Mouse (Mus musculus) cerebellum, adult (tissue): ENCODE data around the gene Ly86.

Experiments
- ATAC-seq: cut with Nextera tagmentation; 2 replicates; pipeline ENCODE4 v1.9.2; 2017; ENCODE audit warnings: mild to moderate bottlenecking, moderate library complexity, mixed read lengths; ENCODE audit not compliant: insufficient number of reproducible peaks, low FRiP score, low TSS enrichment

Gene Ly86

DNA sequence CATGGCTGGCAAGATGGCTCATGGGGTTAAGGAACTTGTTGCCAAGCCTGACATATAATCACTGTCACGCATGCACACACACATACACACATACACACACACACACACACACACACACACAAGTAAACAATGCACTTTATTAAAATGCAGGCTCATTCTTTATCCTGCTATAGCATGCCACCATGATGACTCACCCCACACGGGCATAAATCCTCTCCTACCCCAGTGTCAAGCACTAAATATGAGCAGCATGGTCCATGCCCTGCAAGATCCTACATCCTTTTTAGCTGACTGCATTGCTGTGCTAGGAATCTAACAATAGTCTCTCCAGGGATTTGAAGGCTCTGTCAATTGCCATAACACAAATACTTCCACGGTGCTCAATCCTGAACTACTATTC is 83.5 kb downstream of the Ly86 start:
- no peak for ATAC-seq

DNA sequence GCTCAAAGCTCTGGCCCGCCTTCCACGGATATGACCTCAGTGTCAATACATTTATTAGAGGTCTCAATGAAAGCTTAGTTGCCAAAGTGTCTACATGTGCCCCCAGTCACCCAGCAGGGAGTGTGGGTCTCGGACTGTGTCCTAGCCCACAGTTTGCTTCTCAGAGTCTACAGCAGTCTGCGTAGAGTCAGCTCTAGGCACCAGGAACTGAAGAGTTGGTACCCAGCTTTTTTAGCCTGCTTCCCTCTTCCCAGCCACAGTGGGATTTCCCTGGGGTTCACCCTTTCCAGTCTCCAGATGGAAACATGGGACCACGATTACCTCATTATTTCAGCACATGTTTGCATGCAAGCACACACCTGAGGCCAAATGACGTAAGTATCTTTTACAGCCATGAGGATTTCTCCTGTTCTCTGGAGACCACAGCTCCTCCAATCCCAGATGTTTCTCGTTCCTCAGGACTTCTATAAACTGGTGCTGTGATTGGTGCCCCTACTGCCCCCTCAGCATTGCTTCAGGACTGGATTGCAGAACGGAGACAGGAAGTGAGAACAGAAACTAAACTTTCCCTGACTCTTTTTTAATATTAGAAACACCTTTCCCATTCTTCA is 84.8 kb downstream of the Ly86 start:
- ATAC-seq, result no peak

DNA sequence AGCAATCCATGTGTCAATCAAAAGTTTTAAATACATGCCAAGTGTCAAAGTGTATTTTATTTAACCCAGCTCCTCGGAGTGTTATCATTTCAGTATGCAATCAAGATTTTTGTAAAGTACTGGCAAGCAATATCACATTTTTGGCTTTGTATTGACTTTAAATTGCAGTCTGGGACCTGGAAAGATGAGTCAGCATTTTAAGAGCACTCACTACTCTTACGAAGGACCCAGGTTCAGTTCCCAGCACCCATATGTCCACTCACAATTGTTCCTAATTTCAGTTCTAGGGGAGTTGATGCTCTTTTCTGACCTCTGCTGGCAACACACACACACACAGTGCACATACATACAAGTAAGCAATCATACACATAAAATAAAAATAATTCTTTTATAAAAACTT is 86.7 kb downstream of the Ly86 start:
- ATAC-seq, result no peak

DNA sequence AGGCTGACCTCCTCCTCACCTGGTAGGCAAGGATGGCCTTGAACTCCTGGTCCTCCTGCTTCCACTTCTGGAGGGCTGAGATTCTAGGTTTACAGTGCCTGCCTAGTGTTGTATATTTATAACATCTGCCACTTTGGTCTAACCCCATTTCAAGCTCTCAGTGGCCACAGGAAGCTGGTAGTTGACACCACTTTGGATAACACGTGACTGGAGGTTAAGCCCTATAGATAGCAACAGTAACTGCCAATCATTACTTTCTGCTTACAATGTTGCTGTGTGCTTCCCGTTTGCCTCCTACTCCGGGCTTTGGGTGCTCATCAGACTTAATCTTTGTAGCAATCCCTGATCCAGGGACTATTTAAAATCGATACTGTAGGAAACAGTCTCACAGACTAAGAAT is 87.6 kb downstream of the Ly86 start:
- no peak for ATAC-seq

DNA sequence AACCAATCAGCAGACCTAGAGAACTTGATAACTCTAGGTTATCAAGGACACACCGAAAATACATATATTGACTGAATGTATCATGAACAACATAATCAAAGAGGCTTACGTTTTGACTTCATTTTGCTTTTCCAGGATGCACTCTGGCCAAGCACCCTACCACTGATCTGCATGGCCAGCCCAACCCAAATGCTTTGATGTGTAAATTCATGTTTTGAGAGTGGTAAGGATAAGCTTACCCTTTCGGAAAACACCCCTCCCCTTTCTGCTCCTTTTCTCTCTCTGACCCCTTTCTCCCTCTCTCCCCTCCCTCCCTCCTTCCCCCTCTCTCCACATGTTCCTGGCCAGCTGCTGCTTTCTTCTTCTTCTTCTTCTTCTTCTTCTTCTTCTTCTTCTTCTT is 88.1 kb downstream of the Ly86 start:
- ATAC-seq, result no peak

DNA sequence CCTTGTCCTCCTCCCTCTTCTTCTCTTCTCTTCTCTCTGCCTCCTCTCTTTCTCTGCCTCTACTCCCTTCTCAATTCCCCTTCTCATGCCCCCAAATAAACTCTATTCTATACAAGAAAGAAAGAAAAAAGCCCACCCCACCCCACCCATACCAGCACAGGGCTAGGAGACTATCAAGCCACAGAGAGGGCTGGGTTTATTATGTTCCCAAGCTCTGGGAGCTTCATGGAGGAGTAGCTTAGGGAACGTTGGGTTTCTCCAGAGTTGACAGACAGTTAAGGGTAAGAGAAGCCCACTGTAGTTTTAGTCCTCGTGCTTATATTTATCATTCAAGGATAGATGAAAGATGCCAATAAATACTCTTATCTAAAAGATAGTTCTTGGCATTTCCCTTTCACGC is 88.7 kb downstream of the Ly86 start:
- peak; percentile 34; the same call in 1 of the 2 replicates for ATAC-seq

DNA sequence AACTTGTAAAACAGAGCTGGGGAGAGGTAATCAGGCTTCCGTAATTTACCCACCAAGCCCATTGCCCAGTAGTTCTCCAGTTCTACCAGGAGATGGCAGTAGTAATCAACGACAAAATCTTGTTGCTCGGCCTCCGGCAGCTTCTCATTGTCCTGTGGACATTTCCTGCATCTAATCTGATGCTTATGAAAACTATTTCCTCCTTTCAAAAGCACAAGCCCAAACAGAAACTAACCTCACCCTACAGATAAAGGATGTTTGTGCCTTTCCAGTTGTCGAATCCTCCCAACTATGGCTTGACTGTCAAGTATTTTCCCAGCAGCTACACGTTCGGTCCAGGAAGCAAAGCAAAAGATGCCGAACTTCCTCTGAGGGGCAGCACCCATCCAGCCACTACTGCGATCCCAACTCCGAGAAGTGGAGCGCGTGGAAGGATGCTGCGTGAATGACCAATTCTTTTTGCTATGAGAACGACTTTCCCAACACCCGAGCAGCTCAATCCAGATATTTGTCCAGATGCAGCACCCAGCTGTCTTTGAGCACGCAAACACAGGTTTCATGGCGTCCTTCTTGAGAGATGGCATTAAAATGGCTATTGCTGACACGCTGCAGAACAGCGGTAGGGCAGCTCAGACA is 89.2 kb downstream of the Ly86 start:
- ATAC-seq, result peak; percentile 71

DNA sequence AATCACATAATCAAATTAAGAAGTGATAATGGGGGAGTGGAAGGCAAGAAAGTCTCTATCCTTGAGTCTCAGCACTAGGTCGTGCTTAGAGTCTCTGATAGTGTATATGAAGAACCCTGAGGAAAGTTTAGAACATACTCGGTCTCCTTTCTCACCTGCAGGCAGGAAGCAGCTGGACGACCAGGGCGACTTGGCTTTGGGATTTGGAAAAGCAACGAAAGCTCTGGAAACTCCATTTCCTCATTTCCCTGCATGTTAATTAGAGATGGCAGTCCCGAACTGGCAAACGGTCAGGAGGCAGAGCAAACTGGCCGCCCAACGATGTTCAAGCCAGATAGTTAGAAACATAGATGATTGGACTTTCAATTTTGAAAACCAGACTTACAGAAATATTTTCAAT is 89.8 kb downstream of the Ly86 start:
- no peak for ATAC-seq

DNA sequence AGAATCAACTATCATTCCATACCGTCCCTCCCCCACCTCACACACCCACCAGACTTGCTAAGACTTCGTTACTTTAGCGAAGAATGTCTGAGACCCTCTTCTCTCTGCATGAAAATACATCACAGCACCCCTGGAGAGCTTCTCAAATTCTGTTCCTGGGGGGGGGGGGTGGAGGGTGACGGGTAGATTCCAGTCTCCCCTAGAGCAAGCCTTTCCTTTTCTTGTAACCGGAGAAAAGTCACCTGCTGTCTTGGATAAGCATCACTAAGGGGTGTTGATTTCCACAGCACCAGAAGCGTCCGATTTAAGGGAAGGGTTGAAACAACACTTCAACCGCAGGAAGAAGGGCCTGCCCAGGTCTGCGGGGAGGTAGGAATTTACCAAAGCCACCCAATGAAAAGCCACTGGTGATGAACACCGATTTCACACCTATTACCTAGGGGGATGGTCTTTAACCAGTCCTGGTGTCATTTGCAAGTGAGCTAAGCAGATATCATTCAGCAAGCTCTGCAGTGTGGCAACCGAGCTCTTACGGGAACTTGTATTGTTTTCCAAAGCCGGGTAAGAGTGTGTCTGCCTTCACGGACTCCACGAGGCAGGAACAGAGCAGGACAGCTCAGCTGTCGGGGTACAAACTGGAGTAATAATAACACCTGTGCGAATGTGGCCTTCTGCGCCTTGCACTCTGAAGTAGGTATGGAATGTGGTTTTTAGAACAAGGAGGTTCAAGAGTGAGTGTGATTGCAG is 91.4 kb downstream of the Ly86 start:
- ATAC-seq, result no peak

DNA sequence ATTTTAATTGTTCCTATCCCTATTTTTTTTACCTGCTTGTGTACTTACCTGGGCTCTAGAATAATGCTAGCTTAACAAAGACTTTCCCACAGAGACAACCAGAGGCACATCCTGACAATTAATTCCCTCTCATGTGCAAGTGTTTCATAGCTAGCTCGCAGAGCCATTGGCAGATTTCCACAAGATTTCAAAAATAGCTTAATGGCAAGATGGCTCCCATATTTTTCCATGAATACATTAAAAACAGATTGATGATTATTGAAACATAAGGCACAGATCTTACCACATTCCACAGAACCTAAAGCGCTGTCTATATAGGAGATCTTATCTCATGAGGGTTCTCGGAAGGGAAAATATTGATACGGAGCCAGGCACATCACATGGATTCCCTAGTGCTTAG is 93.8 kb downstream of the Ly86 start:
- no peak for ATAC-seq

DNA sequence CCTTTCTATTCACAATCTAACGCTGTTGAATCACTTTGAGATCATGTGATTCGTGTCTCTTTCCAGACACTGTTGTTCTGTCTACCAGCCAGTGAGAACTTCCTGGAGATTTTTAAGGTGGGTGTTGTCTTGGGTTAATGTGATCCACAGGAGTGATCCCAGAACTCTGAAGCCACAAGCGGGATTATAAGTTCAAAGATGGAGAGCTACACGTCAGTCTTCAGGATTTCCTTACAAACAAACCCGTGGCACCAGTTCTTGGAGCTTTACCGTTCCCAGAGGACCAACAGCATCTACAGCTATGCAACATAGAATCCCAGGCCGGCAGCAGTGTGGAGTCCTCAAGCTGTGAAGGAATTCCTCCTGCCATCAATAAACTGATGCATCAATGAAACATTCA is 94.5 kb downstream of the Ly86 start:
- ATAC-seq, result no peak

DNA sequence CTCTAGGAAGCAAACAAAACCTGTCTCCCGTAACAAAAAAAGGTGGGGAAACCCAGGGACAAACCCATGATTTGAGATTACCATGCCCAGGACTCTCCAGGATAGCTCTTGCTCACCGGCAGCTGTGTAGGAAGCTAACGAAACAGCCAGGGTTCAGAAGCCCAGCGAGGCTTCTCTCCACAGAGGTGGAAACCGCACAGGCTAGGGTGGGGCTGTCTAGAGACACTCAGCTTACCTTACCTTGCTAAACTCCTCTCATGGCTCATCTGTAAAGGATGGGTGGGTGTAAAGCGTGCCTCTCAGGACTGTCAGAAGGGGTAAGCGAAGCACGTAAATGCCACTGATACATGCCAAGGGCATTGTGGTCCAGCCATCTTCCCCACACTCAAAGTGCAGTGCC is 94.9 kb downstream of the Ly86 start:
- no peak for ATAC-seq

DNA sequence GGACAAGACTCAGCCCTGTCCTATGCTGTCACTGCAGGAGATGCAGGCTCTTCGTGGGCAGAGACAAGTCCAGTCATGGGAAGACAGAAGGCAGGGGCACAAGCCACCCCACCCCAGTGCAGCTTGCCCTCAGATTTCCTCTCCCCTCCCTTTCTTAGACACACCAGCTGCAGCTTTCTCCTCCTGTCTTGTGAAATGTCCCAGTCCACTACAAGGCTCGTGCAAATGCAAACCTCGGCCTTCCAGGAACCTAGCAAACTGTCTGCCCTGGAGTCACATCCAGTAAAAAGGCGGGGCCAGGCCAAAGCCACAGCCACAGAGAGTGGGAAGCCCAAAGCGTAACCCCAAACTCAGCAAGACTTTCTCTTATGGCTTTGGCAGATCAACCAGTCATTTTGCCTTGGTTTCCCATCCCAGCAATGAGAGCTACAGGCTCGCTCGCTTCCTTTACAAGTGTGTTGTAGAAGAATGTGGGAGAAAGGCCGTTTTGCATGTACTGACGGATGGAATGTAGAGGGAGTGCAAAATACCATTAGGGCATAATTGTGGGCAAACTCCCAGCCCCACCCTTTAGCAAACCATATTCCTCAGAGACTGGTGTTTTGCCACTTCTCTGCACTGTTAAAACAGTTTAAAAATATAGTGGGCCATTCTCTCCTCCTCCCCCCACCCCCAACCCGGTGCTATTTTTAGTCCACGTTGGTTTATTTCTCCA is 95.7 kb downstream of the Ly86 start:
- ATAC-seq, result no peak

DNA sequence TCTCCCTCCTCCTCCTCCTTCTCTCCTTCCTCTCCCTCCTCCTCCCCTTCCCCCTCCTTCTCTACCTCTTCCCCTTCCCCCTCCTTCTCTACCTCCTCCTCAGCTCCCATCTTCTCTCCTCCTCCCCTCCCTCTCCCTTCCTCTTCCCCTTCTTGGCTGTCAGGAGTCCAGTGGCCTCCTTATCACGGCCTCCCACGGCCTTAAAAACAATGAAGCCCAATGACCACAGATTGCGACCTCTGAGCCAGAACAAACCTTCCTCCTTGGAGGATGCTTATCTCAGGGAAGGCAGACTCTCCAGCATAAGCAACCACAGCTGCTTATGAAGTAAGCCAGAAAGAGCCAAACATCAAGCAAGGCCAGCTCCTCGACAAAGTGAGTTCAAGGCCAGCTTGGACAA is 97.0 kb downstream of the Ly86 start:
- ATAC-seq, result no peak

DNA sequence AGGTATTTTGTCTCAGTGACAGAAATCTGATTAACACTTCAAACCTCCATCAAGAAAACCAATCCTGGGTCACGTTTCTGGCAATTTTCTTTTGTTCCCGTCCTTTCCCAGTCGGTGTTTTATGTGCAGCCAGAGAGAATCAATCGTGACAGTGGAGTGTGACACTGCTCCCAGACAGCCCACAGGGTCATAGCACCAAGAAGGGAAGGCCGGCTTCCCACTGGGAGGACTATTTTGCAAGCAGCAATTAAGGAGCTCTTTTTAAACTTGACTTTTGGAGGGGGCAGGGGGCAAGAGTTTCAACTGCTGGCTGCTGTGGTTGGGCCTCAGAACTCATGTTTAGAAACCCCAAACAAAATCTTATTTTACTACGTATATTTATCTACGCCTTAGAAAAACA is 97.5 kb downstream of the Ly86 start:
- no peak for ATAC-seq

DNA sequence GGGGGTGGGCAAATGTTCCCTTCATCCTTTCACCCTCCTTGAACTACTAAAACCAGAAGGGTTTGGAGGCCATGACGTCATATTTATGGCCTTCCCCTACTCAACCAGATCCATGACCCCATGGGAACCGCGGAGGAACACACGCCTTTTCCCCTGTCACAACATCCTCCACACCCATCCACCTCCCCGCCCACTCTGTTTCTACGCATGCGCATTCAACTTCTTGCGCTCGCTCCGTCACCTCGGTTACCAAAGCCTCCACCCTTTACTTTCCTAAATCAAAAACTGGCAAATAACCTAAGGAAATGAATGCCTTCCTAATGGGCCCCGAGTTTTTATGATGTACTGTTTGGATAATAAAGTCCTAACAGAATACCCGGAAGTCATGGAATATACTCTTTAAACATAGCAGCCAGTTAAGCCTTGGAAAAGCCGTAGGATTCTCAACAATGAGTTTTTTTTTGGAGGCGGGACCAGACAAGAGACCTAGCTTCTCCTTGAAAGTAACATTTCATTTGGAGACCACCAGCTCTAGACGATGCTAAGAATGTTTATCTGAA is 101.8 kb downstream of the Ly86 start:
- ATAC-seq, result no peak

DNA sequence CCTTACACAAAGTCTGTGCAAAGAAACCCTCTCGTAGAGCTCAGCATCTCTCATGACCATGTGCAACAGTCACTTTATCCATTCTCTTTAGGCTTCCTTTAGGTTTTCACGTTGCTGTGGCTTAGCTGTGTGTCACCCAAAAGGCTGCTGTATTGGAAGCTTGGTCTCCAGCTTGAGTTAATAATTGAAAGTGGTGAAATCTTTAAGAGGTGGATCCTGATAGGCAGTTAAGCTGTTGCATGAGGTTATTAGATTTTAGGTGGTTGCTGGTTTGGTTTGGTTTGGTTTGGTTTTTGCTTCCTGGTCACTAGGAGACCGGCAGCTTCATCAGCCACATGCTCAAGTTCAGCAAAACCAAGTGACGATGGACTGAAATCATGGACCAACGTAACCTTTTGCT is 106.0 kb downstream of the Ly86 start:
- no peak for ATAC-seq

DNA sequence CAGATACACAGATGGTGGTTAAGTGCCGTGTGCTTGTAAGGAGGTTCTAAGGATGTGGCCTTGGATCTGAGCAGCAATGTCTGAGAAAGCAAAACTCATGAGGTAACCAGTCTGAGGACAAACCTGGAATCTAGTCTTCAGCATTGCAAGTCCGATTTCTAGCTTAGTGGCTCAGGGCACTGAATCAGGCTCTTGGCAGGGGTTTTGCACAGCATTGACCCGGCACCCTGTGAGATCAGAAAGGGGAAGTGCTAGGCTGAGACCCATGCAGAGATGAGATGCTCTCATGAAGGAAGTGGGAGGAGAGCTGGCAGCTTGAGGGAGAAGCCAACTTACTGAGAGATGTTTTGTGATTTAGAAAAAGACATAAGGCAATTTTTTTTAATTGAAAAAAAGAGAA is 106.5 kb downstream of the Ly86 start:
- no peak for ATAC-seq

DNA sequence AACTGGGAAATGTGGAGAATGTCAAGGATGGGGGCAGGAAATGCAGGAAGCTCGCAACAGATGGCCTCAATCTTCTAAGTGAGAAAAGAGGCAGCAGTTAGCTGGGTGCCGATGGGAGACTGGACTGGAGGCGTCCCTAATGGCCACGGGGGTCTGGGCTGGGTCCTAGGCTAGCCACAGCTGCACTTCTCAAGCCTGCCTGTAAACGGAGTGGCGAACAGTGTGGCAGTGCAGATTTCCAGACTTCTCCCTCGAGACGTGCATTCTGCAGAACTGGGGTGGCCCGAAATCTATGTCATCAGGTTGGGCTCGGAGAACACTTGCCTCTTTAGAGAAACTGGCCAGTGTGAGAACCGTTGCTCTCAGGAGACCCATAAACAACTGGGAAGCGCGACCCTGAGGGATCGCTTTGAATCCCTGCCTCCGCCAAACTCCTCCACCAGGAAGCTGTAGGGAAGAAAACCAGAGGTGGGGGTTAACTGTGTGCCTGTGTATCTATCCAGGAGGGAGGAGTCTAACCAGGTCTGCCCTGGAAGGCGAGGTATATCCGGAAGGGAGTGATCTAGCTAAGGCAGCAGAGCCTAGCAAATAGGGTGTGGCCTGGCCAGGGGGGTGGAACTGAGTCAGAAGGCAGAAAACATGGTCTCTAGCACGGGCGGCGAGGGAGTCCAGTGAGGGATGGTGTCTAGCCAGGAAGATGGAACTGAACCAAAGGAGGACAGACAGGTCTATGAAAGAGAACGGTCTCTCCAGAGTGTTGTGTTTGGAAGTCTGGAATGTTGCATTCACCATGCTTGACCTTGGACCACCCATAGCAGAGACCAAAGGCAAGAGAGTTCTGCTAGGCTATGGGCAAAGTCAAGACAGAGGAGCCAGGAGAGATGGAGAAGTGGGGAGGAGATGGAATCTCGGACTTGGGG is 107.3 kb downstream of the Ly86 start:
- ATAC-seq, result peak; percentile 72

DNA sequence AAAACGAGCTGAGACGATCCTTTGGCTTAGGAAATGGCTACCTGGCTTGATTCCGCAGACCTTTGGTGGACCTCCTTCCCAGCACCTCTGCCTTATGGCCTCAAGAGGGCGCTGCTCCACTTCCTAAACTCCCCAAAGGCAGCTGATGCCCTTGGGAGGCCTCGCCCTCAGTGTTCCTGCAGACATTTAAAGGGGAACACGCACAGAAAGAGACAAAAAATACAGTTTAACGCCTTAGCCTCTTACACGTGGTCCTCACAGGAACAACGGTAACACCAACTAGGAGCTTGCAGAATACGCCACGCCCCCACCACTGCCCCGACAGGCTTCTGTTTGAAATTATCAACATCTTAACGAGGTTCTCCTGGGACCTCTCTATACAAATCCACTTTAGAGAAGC is 108.2 kb downstream of the Ly86 start:
- peak; percentile 61 for ATAC-seq
